Mouse (Mus musculus) heart, postnatal 4 days (tissue): ENCODE data around the gene Cdkn2a. TPM values are rescaled to one million over a fixed set of nuclear protein-coding genes. Genes with fewer than 3 reads are reported as not detected.

Experiments used
- DNase-seq: peaks from one replicate; pipeline ENCODE4 v3.0.0; 2021
- total RNA-seq, 2 experiments: library from RNA; stranded (reverse); gene quantifications; 2 replicates each; pipeline ENCODE4 v1.2.3; 2021

The Cdkn2a gene
- under 1 TPM in 1 of 2 experiments, not detected in 1; 0.41 TPM for total RNA-seq

GRCm38 (mm10) chr4:89294486-89295440 is at the start of gene Cdkn2a:
TSS of gene Cdkn2a (minus strand) at chr4:89294653.
- DNase-seq = peak; percentile 74

DNA sequence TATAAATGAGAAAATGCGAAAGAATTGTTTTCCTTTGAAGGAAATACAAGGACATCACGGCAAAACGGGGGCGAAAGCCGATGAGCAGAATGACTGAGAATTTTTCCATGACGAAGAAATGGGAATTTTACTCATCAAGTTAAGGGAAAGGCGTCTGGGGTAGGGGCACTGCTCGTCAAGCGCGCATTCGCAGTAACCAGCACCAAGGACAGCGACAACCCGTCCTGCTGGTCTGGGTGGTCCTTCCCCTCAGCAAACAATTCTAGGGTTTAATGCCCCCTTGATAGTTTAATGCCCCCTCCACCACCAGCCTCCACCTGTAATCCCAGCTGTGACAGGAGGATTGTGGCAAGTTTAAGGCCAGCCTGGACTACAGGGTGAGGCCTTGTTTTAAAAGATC is 19.0 kb upstream of the Cdkn2a start:
- peak; percentile 57 for DNase-seq

GRCm38 (mm10) chr4:89310491-89311254 is 16.2 kb upstream of the Cdkn2a start, which contains the start of gene Cdkn2b:
TSS of gene Cdkn2b (minus strand) at chr4:89311039.
- peak; percentile 94 for DNase-seq

DNA sequence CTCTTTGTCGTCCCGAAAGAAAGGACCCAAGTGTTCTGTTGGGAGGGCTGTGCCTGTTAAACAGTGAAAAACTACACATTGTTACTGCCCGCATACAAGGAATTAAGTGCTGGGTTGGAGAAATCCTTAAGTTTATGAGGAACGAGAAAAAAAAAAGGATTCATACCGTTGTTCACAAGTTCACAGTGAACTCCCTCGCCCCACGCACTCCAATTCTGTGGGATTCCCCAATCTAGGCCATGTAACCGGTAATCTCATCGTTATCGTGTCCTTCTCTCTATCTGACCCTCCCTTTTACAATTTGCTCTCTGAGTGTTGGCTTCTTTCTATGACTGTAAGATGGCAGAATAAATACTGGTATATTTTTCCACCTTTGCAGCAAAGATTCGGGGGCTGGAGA is 15.5 kb upstream of the Cdkn2a start:
- DNase-seq = no peak

- DNase-seq = no peak
Observed at GRCm38 (mm10) chr4:89308001-89308400, 13.5 kb upstream of the Cdkn2a start.

- no peak for DNase-seq
Observed at GRCm38 (mm10) chr4:89306798-89307365, 12.4 kb upstream of the Cdkn2a start.

GRCm38 (mm10) chr4:89305691-89306090 is 11.2 kb upstream of the Cdkn2a start:
- no peak for DNase-seq

- DNase-seq = no peak
Observed at GRCm38 (mm10) chr4:89303281-89303995, 9.0 kb upstream of the Cdkn2a start.

DNA sequence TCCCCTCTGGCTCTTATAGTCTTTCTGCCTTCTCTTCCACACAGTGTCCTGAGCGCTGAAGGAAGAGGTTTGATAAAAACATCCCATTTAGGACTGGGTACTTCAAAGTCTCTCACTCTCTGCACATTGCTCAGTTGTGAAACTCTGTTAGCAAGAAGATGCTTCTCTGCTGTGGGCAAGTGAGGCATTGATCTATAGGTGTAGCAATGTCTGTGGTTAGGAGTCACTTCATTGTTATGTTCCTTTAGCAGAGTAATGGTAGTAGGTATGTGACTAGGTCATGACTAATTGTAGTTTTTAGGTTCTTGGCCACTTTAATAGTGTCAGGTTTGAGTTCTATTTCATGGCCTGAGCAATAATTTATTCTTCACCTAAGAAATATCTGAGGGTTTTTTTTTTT is 7.7 kb upstream of the Cdkn2a start:
- DNase-seq = no peak

GRCm38 (mm10) chr4:89299721-89300120 is 5.3 kb upstream of the Cdkn2a start:
- DNase-seq = no peak

DNA sequence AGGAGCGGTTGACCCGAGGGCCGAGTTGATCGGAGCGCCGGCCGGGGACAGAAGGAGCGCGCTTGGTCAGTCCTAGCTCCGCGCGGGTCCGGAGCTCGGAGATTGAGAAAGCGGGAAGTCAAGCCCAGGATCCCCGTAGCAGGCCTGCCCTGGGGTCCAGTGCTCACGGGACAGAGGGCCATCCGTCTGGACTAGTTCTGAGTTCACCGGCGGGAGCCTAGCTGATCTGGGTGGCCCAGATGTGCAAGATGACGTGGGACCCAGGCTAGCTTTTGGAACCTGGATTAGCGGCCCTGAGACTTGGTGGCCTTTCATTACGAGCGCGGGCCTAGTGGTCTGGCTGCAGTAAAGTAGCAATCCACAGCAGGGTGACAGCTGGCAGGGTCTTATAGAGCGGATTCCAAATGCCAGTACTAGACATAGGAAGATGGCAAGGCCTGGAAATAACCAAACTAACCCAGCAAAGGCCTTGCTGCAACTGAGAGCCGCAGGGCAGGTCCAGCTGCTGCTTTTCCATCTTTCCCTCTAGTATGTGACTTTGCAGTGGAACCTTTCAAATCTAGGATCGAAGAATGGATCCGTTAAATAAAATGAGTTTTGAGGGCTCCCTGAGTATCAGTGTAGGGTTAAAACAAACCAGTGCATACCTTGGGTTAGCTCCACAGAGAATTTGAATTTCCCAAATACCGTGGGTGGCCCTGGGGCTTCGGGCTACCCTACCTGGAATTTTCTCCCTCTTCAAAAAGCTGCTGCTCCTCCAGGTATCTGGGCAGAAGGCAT is 1.2 kb upstream of the Cdkn2a start:
- no peak for DNase-seq

DNA sequence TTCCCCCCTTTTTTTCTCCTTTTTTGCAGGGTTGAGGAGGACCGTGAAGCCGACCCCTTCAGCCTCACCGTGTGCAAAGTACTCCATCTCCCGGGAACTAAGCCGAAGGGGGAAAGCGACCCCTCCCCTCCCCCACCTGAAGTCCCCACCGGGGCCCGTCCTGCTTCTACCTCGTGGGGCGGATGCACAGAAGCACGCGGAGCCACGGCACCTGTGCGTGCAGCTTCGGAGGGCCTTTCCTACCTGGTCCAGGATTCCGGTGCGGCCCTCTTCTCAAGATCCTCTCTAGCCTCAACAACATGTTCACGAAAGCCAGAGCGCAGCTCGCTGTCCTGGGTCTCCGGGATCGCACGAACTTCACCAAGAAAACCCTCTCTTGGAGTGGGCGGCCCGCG is 365 bp downstream of the Cdkn2a start:
- no peak for DNase-seq

GRCm38 (mm10) chr4:89293516-89293915 is 937 bp downstream of the Cdkn2a start:
- DNase-seq = no peak

- no peak for DNase-seq
Observed at GRCm38 (mm10) chr4:89289028-89289427, 5.4 kb downstream of the Cdkn2a start.

- DNase-seq = no peak
Observed at GRCm38 (mm10) chr4:89286566-89286965, 7.9 kb downstream of the Cdkn2a start.

- no peak for DNase-seq
Observed at GRCm38 (mm10) chr4:89285688-89286087, 8.8 kb downstream of the Cdkn2a start.

DNA sequence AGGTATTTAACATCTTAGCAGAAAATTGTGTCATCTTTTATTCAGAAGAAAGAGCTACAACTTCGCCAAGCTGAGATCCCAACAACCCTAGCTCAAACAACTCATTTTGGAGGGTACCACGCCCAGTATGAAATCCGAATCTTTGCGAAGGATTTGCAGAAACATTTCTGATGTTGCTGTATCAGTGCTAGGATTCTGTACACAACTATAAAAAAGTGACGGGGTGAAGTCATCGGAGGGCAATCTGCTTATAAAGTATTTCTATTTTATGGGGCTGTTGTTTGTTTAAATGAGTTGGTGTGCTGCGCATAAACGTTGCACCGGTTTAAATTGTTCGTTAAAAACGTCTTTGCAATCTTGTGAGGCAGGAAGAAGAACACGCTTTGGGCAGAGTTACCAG is 11.8 kb downstream of the Cdkn2a start:
- DNase-seq = no peak

DNA sequence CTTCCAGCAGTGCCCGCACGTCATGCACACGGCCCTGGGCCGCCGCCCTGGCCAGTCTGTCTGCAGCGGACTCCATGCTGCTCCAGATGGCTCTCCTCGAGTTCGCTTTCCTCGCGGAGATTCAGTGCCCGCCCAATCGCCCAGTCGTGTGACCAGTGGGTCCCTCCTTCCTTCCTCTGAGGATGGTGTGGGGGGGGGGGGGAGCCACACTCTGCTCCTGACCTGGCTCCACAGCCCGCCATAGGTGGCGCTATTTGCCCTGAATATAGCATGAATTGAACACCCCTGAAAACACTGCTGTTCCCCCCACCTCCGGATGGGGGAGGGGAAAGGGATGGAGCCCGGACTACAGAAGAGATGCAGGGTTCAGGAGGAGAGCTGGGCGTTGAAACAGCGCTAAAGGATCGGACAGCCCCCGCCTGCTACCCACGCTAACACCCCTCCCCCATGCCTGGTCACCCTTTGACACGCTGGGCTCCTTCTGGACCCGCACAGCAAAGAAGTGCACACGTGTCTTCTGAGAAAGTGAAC is 12.4 kb downstream of the Cdkn2a start:
- DNase-seq = peak; percentile 39

GRCm38 (mm10) chr4:89281236-89281635 is 13.2 kb downstream of the Cdkn2a start:
- no peak for DNase-seq

GRCm38 (mm10) chr4:89279641-89280040 is 14.8 kb downstream of the Cdkn2a start:
- no peak for DNase-seq

GRCm38 (mm10) chr4:89277381-89277940 is 17.0 kb downstream of the Cdkn2a start:
- DNase-seq = no peak
